Mouse (Mus musculus) embryonic stem cell, embryonic (primary cell): ENCODE measurements at regions not wholly inside any gene's neighbourhood (a gene's known extent, or its start where the extent isn't known, plus 50 kb on each side); places are given as distances from the start of the nearest gene placed in this dataset.

Source experiments
- CTCF ChIA-PET, 4 experiments: fragments of 300-600 bp in 2 of 4; fragments of 350-600 bp in 2 of 4; sonication (Branson Sonifier 250); formaldehyde crosslinking; loops; one replicate each; lab custom pipeline; 2022; ENCODE audit warnings: inconsistent platforms in 2 of 4; lab: Charles Lee
- POLR2A ChIA-PET, 4 experiments: fragments of 300-600 bp in 2 of 4; fragments of 350-600 bp in 2 of 4; sonication (Branson Sonifier 250); formaldehyde crosslinking; loops; one replicate each; lab custom pipeline; 2022; ENCODE audit warnings: antibody characterized with exemption in 4 of 4, inconsistent platforms in 1 of 4; lab: Charles Lee

GRCm38 (mm10) chr13:28658652-28659051, 294.9 kb downstream of the Sox4 start:
- ChIA-PET POLR2A (interaction anchor here in 1 of 4 experiments (0.6 kb wide), 1 partner anchor 1329 kb away, joined by 3 read pairs; no protein-coding TSS in a partner anchor), CTCF (no interaction called here)

- ChIA-PET POLR2A (no interaction called here), CTCF (no interaction called here)
Measured at GRCm38 (mm10) chr13:28654883-28655282, 298.6 kb downstream of the Sox4 start.

GRCm38 (mm10) chr13:28653362-28653761, 300.2 kb downstream of the Sox4 start:
- ChIA-PET POLR2A (interaction anchor here in 1 of 4 experiments (0.9 kb wide), 1 partner anchor 21 kb away, joined by 3 read pairs; no protein-coding TSS in a partner anchor), CTCF (no interaction called here)

- CTCF ChIA-PET, result no interaction called here
- POLR2A ChIA-PET, result no interaction called here
Measured at GRCm38 (mm10) chr13:28651810-28652209, 301.7 kb downstream of the Sox4 start.

GRCm38 (mm10) chr13:28645881-28646280, 307.6 kb downstream of the Sox4 start:
- ChIA-PET POLR2A (no interaction called here), CTCF (no interaction called here)

- ChIA-PET CTCF (interaction anchor here in 2 of 4 experiments (0.6 kb wide), 2 partner anchors 513 to 1853 kb away, joined by 3 read pairs; no protein-coding TSS in a partner anchor), POLR2A (interaction anchor here in 1 of 4 experiments (0.6 kb wide), 1 partner anchor 308 kb away, joined by 4 read pairs; no protein-coding TSS in a partner anchor)
Measured at GRCm38 (mm10) chr13:28644846-28645574, 308.5 kb downstream of the Sox4 start.

GRCm38 (mm10) chr13:28640826-28641225, 312.7 kb downstream of the Sox4 start:
- ChIA-PET POLR2A (interaction anchor here in 1 of 4 experiments (1.5 kb wide), 1 partner anchor 10 kb away, joined by 3 read pairs; no protein-coding TSS in a partner anchor), CTCF (no interaction called here)

GRCm38 (mm10) chr13:28635230-28635950, 318.1 kb downstream of the Sox4 start:
- ChIA-PET CTCF (no interaction called here), POLR2A (interaction anchor here in 1 of 4 experiments (0.6 kb wide), 1 partner anchor 14 kb away, joined by 3 read pairs; no protein-coding TSS in a partner anchor)

- POLR2A ChIA-PET, result interaction anchor here in 1 of 4 experiments (0.7 to 1.2 kb wide), 2 partner anchors 18 to 1464 kb away, joined by 3 read pairs; no protein-coding TSS in a partner anchor
- CTCF ChIA-PET, result no interaction called here
Measured at GRCm38 (mm10) chr13:28633541-28634041, 319.9 kb downstream of the Sox4 start.

GRCm38 (mm10) chr13:28629431-28630331, 323.8 kb downstream of the Sox4 start:
- POLR2A ChIA-PET, result no interaction called here
- CTCF ChIA-PET, result no interaction called here

- CTCF ChIA-PET, result no interaction called here
Measured at GRCm38 (mm10) chr13:28628751-28629150, 324.8 kb downstream of the Sox4 start.

GRCm38 (mm10) chr13:28618961-28619360, 334.6 kb downstream of the Sox4 start:
- POLR2A ChIA-PET, result no interaction called here
- CTCF ChIA-PET, result no interaction called here

More at GRCm38 (mm10) chr13:28628751-28629150, 324.8 kb downstream of the Sox4 start:
- POLR2A ChIA-PET, result interaction anchor here in 1 of 4 experiments (0.9 kb wide), 1 partner anchor 174 kb away, joined by 4 read pairs; no protein-coding TSS in a partner anchor

- ChIA-PET POLR2A (no interaction called here), CTCF (no interaction called here)
Measured at GRCm38 (mm10) chr13:28617503-28617902, 336.0 kb downstream of the Sox4 start.

GRCm38 (mm10) chr13:28616645-28617381, 336.7 kb downstream of the Sox4 start:
- CTCF ChIA-PET, result no interaction called here
- POLR2A ChIA-PET, result no interaction called here

- ChIA-PET POLR2A (no interaction called here), CTCF (no interaction called here)
Measured at GRCm38 (mm10) chr13:28607551-28608114, 345.9 kb downstream of the Sox4 start.

GRCm38 (mm10) chr13:28606651-28607050, 346.9 kb downstream of the Sox4 start:
- ChIA-PET CTCF (no interaction called here), POLR2A (interaction anchor here in 1 of 4 experiments (0.6 kb wide), 1 partner anchor 87 kb away, joined by 3 read pairs; no protein-coding TSS in a partner anchor)

- ChIA-PET CTCF (no interaction called here), POLR2A (interaction anchor here in 1 of 4 experiments (1.1 kb wide), 1 partner anchor 17 kb away, joined by 3 read pairs; no protein-coding TSS in a partner anchor)
Measured at GRCm38 (mm10) chr13:28605833-28606232, 347.7 kb downstream of the Sox4 start.

GRCm38 (mm10) chr13:28604016-28604415, 346.7 kb downstream of the Gm11361 start:
- POLR2A ChIA-PET, result no interaction called here
- CTCF ChIA-PET, result no interaction called here
